Mouse (Mus musculus): ENCODE data around the gene Sae1. TPM values are rescaled to one million over a fixed set of nuclear protein-coding genes. Genes with fewer than 3 reads are reported as not detected.

The Sae1 gene
- total and polyA plus RNA-seq, 3 experiments, result 182 to 287 TPM; not detected in 1

GRCm38 (mm10) chr7:16397465-16397864, 9.9 kb upstream of the Sae1 start:
- H3K4me3 ChIP-seq (ENCODE audit: control insufficient read depth in 1 of 2, insufficient read depth in 1 of 2, low read depth in 2 of 2, low read length in 2 of 2), result no peak overlapping the region

GRCm38 (mm10) chr7:16395944-16396343, 8.3 kb upstream of the Sae1 start:
- Histone ChIP-seq H3K4me1 (ENCODE audit: control insufficient read depth in 1 of 2, insufficient read depth in 2 of 2, low read length in 2 of 2) (peaks cover 0 to 4% of the 10 kb centered on the region in 2 experiments; a peak in 2 of 4 replicates), H3K36me3 (ENCODE audit: control insufficient read depth in 1 of 2, insufficient read depth in 2 of 2, low read length in 2 of 2) (0 out of 4 replicates have a peak, but pooled peaks cover 0 to 3% of the 10 kb centered on the region in 2 experiments), H3K27ac (ENCODE audit: control insufficient read depth, low read depth, low read length) (no peak overlapping the region), H3K79me2 (ENCODE audit: control insufficient read depth, insufficient read depth, low read length, poor library complexity) (peaks cover 8% of the 10 kb centered on the region; the same call in 1 of the 2 replicates), H3K9ac (ENCODE audit: control insufficient read depth, low read depth, low read length, poor library complexity, severe bottlenecking) (no peak overlapping the region), H3K27me3 (ENCODE audit: control insufficient read depth in 1 of 2, insufficient read depth in 2 of 2, low read length in 2 of 2) (no peaks in the 10 kb centered on the region), H3K9me3 (replicated peaks; ENCODE audit: insufficient read depth, low read length) (no peaks in the 10 kb centered on the region), H3K4me3 (ENCODE audit: control insufficient read depth in 1 of 2, insufficient read depth in 1 of 2, low read depth in 2 of 2, low read length in 2 of 2) (no peak overlapping the region)
- no peak for TF ChIP-seq SIN3A (IDR thresholded peaks at IDR 0.05; ENCODE audit: low read length)
- no peak for TF ChIP-seq GATA1 (IDR thresholded peaks at IDR 0.05; ENCODE audit: low read depth, low read length)
- no peak for TF ChIP-seq GABPA (IDR thresholded peaks at IDR 0.05; ENCODE audit: low read depth, low read length)
- TF ChIP-seq NRF1 (IDR thresholded peaks at IDR 0.05; ENCODE audit: insufficient read depth, low read depth, low read length, poor library complexity, severe bottlenecking), result no peak
- no peak for TF ChIP-seq UBTF (IDR thresholded peaks at IDR 0.05; ENCODE audit: borderline replicate concordance, insufficient read depth, low read depth, low read length)
- peak in 2 of 3 experiments; percentile 2 to 64; a peak in 2 of 6 replicates for TF ChIP-seq CTCF (IDR thresholded peaks at IDR 0.05 in 2 of 3, conservative IDR thresholded peaks at IDR 0.05 in 1 of 3; ENCODE audit: control insufficient read depth in 1 of 3, insufficient read depth in 1 of 3, low read depth in 2 of 3, low read length in 3 of 3, poor library complexity in 1 of 3, severe bottlenecking in 1 of 3)
- no peak for TF ChIP-seq HCFC1 (IDR thresholded peaks at IDR 0.05; ENCODE audit: low read depth, low read length)
- peak; percentile 72 for DNase-seq (ENCODE audit: low read depth, low spot score)

More at GRCm38 (mm10) chr7:16397465-16397864, 9.9 kb upstream of the Sae1 start:
- no peaks in the 10 kb centered on the region for H3K27me3 ChIP-seq (ENCODE audit: control insufficient read depth in 1 of 2, insufficient read depth in 2 of 2, low read length in 2 of 2)
- no peaks in the 10 kb centered on the region for H3K9me3 ChIP-seq (replicated peaks; ENCODE audit: insufficient read depth, low read length)
- H3K27ac ChIP-seq (ENCODE audit: control insufficient read depth, low read depth, low read length), result no peak overlapping the region
- peaks cover 0 to 4% of the 10 kb centered on the region in 2 experiments; a peak in 2 of 4 replicates for H3K4me1 ChIP-seq (ENCODE audit: control insufficient read depth in 1 of 2, insufficient read depth in 2 of 2, low read length in 2 of 2)
- H3K79me2 ChIP-seq (ENCODE audit: control insufficient read depth, insufficient read depth, low read length, poor library complexity), result peaks cover 22% of the 10 kb centered on the region
- H3K36me3 ChIP-seq (ENCODE audit: control insufficient read depth in 1 of 2, insufficient read depth in 2 of 2, low read length in 2 of 2), result 0 out of 4 replicates have a peak, but pooled peaks cover 0 to 3% of the 10 kb centered on the region in 2 experiments
- H3K9ac ChIP-seq (ENCODE audit: control insufficient read depth, low read depth, low read length, poor library complexity, severe bottlenecking), result no peak overlapping the region
- no peak for TF ChIP-seq MXI1 (IDR thresholded peaks at IDR 0.05; ENCODE audit: low read depth, low read length)
- no peak for TF ChIP-seq TBP (IDR thresholded peaks at IDR 0.05; ENCODE audit: low read depth, low read length)
- no peak for TF ChIP-seq GABPA (IDR thresholded peaks at IDR 0.05; ENCODE audit: low read depth, low read length)
- TF ChIP-seq RAD21 (IDR thresholded peaks at IDR 0.05; ENCODE audit: low read depth, low read length), result no peak
- TF ChIP-seq MAX (IDR thresholded peaks at IDR 0.05; ENCODE audit: low read length), result no peak
- TF ChIP-seq CHD1 (IDR thresholded peaks at IDR 0.05; ENCODE audit: low read depth, low read length), result no peak
- TF ChIP-seq ZNF384 (IDR thresholded peaks at IDR 0.05; ENCODE audit: low read depth, low read length), result no peak
- TF ChIP-seq JUND (IDR thresholded peaks at IDR 0.05; ENCODE audit: low read depth, low read length), result no peak
- TF ChIP-seq E2F4 (IDR thresholded peaks at IDR 0.05; ENCODE audit: borderline replicate concordance, low read depth, low read length), result no peak
- TF ChIP-seq ETS1 (IDR thresholded peaks at IDR 0.05; ENCODE audit: low read depth, low read length), result no peak
- no peak for TF ChIP-seq GATA1 (IDR thresholded peaks at IDR 0.05; ENCODE audit: low read depth, low read length)
- TF ChIP-seq NRF1 (IDR thresholded peaks at IDR 0.05; ENCODE audit: insufficient read depth, low read depth, low read length, poor library complexity, severe bottlenecking), result no peak
- TF ChIP-seq NELFE (IDR thresholded peaks at IDR 0.05; ENCODE audit: low read depth, low read length), result no peak
- TF ChIP-seq ZC3H11A (IDR thresholded peaks at IDR 0.05; ENCODE audit: low read depth, low read length), result no peak
- TF ChIP-seq TAL1 (IDR thresholded peaks at IDR 0.05; ENCODE audit: low read length), result no peak
- no peak for TF ChIP-seq ELF1 (IDR thresholded peaks at IDR 0.05; ENCODE audit: low read depth, low read length)
- TF ChIP-seq CHD2 (IDR thresholded peaks at IDR 0.05; ENCODE audit: low read length), result no peak
- TF ChIP-seq CTCF (IDR thresholded peaks at IDR 0.05 in 2 of 3, conservative IDR thresholded peaks at IDR 0.05 in 1 of 3; ENCODE audit: control insufficient read depth in 1 of 3, insufficient read depth in 1 of 3, low read depth in 2 of 3, low read length in 3 of 3, poor library complexity in 1 of 3, severe bottlenecking in 1 of 3), result no peak
- no peak for TF ChIP-seq POLR2AphosphoS2 (IDR thresholded peaks at IDR 0.05; ENCODE audit: low read length)
- TF ChIP-seq MAZ (IDR thresholded peaks at IDR 0.05; ENCODE audit: low read depth, low read length), result no peak
- no peak for DNase-seq (ENCODE audit: low read depth, low spot score)
